Mouse (Mus musculus) activated CD4-positive, CD25-positive, alpha-beta regulatory T cell (primary cell): ENCODE measurements around the gene Gm42957. TPM values are rescaled to one million over a fixed set of nuclear protein-coding genes. Genes with fewer than 3 reads are reported as not detected.

Source experiments
- polyA plus RNA-seq, 2 experiments: library from polyadenylated mRNA; unstranded; fragments of 100-300 nt; shearing (Covaris generic); gene quantifications; one replicate each; pipeline ENCODE4 v1.2.1; 2017

Gene Gm42957
- polyA plus RNA-seq: under 1 TPM in 1 of 2 experiments, not detected in 1; 0.33 TPM

GRCm38 (mm10) chr3:96634928-96635879 is at the start of gene Gm42957, which contains the start of gene Pex11b:
Gene Gm42957, plus strand, starts transcription at chr3:96635474.
Gene Pex11b, plus strand, starts transcription at chr3:96635376.

GRCm38 (mm10) chr3:96593790-96594560 is 41.3 kb upstream of the Gm42957 start, which contains the start of gene Polr3gl:
Gene Polr3gl, minus strand, starts transcription at chr3:96594181.

GRCm38 (mm10) chr3:96596228-96596707 is 39.0 kb upstream of the Gm42957 start, which contains the start of gene Ankrd34a:
Gene Ankrd34a, plus strand, starts transcription at chr3:96596636.

GRCm38 (mm10) chr3:96600639-96601250 is 34.5 kb upstream of the Gm42957 start, which contains the start of gene Lix1l:
Gene Lix1l, plus strand, starts transcription at chr3:96601149.

GRCm38 (mm10) chr3:96629729-96630600 is 5.3 kb upstream of the Gm42957 start, which contains the start of gene Rbm8a:
Gene Rbm8a, plus strand, starts transcription at chr3:96629933.

GRCm38 (mm10) chr3:96645018-96645649 is 9.9 kb downstream of the Gm42957 start, which contains the start of gene Itga10:
Gene Itga10, plus strand, starts transcription at chr3:96645584.

GRCm38 (mm10) chr3:96669727-96670468 is 34.6 kb downstream of the Gm42957 start, which contains the start of gene Ankrd35:
Gene Ankrd35, plus strand, starts transcription at chr3:96670131.

GRCm38 (mm10) chr3:96696198-96696765 is 61.0 kb downstream of the Gm42957 start, which contains the start of gene Pias3:
Gene Pias3, plus strand, starts transcription at chr3:96696384.

Other genes starting within 250 kb of the Gm42957 start
- not detected for gene BC107364, start 183.2 kb upstream of the Gm42957 start, polyA plus RNA-seq
- not detected for gene Hfe2, start 110.3 kb upstream of the Gm42957 start, polyA plus RNA-seq
- 100 to 1,000 TPM; 566 to 913 TPM for gene Txnip, start 77.5 kb upstream of the Gm42957 start, polyA plus RNA-seq
- gene Gm16253, start 58.5 kb upstream of the Gm42957 start, polyA plus RNA-seq: under 1 TPM; 0.62 to 0.69 TPM
- 10 to 100 TPM; 15.0 to 21.6 TPM for gene Polr3gl, start 41.3 kb upstream of the Gm42957 start, polyA plus RNA-seq
- not detected for gene Ankrd34a, start 38.8 kb upstream of the Gm42957 start, polyA plus RNA-seq
- under 1 TPM; 0.06 to 0.18 TPM for gene Lix1l, start 34.3 kb upstream of the Gm42957 start, polyA plus RNA-seq
- gene Rbm8a, start 5.5 kb upstream of the Gm42957 start, polyA plus RNA-seq: 100 to 1,000 TPM; 156 to 191 TPM
- 10 to 100 TPM; 33.0 to 66.2 TPM for gene Pex11b, start 98 bp upstream of the Gm42957 start, polyA plus RNA-seq
- under 1 TPM; 0.04 to 0.16 TPM for gene Itga10, start 10.1 kb downstream of the Gm42957 start, polyA plus RNA-seq
- gene Ankrd35, start 34.7 kb downstream of the Gm42957 start, polyA plus RNA-seq: under 1 TPM in 1 of 2 experiments, not detected in 1; 0.64 TPM
- gene Pias3, start 60.9 kb downstream of the Gm42957 start, polyA plus RNA-seq: 10 to 100 TPM; 19.7 to 28.1 TPM
- under 1 TPM; 0.55 to 0.71 TPM for gene Nudt17, start 73.1 kb downstream of the Gm42957 start, polyA plus RNA-seq
- gene Polr3c, start 92.2 kb downstream of the Gm42957 start, polyA plus RNA-seq: 10 to 100 TPM; 73.7 to 80.2 TPM
- gene Rnf115, start 92.2 kb downstream of the Gm42957 start, polyA plus RNA-seq: 100 to 1,000 TPM; 117 to 137 TPM
- not detected for gene Pdzk1, start 193.8 kb downstream of the Gm42957 start, polyA plus RNA-seq
- gene Cd160, start 193.9 kb downstream of the Gm42957 start, polyA plus RNA-seq: 10 to 100 TPM in 1 of 2 experiments, 1 to 10 TPM in 1; 7.6 to 24.2 TPM